Mouse (Mus musculus) cerebellum, postnatal 36 days (tissue): ENCODE measurements around the gene Fam161a.

Experiments
- DNase-seq, 2 experiments: peaks; one replicate each; pipeline ENCODE4 v3.0.0; 2021 to 2022; ENCODE audit warnings: mixed read lengths in 2 of 2

Fam161a gene

DNA sequence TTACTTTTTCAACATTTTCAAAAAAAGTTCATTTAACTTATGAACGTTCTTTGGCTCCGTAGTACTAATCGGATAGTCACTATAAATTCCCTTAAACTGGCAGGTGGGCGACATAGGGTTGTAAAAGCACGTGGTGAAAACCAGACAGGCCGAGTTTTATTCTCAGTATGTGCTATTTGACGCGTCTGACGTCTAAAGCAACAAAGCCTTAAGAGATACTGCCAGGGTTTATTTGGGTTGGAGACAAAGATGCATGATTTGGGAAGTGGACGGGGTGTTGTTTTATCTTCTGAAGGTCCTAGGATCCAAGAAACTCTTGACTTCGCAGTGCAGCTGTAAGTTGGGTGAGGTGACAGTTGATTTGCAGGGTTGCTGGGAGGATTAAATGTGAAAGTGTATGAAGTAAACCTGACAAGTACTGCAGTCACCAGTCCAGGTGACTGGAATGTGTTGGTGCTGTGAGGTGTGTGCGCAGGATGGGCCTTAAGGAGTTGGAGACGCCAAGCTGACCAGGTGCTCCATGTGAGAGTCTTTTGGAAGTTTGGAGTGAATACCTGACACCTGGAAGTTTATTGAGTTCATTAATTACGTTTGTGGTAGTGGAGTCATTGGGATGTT, 16.0 kb upstream of the Fam161a start:
- no peak for DNase-seq

GRCm38 (mm10) chr11:22994271-22994670, 13.1 kb upstream of the Fam161a start:
- no peak for DNase-seq

DNA sequence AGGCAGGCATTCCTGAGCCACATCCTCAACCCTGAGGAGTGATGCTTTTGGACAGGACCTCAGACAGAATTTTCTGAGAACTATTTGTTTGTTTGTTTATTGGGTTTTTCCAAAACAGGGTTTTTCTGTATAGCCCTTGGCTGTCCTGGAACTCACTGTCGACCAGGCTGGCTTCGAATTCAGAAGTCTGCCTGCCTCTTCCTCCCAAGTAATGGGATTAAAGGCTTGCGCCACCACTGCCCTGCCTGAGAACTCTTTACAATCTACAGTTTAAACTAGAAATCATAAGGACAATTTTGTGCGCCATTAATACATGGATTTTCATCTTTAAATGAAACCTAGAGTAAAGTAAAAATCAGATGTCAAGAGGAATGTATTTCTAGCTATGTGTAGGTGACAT, 11.9 kb upstream of the Fam161a start:
- DNase-seq, result no peak

GRCm38 (mm10) chr11:22998308-22998707, 9.0 kb upstream of the Fam161a start:
- DNase-seq, result no peak

DNA sequence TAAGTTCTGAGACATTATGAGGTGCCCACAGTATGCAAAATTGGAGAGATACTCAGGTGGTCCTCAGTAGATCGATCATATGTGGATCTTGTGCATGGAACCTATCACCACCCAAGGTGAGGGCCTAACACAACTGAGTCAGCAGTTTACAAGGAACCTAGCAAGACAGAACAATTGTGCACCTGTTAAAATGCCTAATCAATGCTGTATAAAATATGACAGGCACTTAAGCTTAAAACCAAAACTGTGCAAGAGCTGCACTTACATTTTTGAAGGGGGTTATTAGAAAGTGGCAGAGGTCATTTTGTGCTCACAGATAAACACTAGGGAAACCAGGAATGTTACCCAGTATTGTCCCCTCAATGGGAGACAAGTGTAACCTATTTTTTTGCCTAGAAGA, 2.1 kb upstream of the Fam161a start:
- DNase-seq, result no peak

DNA sequence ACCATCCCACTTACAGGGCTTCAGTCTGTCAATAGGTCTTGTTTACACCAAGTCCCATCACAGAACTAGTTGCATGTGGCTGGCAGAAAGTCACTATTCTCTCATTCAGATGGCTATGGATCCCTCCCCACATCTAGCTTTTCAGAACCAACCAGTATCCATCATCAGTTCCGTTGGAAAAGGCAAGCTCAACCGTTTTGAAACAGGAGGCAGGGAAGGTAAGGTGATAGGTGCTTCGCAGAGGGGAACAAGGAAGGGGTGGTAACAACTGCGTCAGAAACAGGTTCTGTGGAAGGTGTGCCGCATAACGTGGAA, 208 bp upstream of the Fam161a start:
- no peak for DNase-seq

- peak; percentile 82 for DNase-seq
Observed at GRCm38 (mm10) chr11:23008181-23008823, 971 bp downstream of the Fam161a start.

- no peak for DNase-seq
Observed at GRCm38 (mm10) chr11:23008824-23009200, 1.5 kb downstream of the Fam161a start.

- DNase-seq, result no peak
Observed at GRCm38 (mm10) chr11:23013096-23013495, 5.8 kb downstream of the Fam161a start.

DNA sequence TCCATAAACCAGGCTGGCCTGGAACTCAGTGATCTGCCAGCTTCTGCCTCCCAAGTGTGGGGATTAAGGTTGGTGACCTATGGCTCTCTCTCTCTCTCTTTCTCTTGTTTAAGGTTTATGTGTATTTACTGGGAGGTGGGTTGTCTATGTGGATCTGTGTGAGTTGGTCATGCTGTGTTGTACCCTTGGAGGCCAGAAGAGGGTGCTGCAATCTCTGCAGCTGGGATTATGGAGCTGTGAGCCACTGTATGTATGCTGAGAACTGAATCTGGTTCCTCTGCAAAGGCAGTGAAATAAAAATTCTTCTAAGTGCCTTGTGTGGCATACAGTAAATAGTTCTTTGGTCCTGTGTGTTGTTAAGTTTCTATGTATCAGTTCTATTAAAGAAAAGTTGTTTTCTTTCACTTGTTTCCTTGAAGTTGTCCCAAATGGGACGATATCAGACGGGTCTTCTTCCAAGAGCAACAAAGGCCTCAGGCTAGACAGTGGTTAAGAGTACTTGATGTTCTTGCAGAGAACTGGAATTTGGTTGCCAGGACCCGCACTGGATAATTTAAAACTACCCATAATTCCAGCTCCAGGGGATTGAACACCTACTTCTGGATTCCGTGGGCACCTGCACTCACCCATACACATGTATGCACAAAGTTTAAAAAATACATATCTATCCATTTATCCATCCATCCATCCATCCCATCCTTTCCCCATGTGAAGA, 6.4 kb downstream of the Fam161a start:
- no peak for DNase-seq

DNA sequence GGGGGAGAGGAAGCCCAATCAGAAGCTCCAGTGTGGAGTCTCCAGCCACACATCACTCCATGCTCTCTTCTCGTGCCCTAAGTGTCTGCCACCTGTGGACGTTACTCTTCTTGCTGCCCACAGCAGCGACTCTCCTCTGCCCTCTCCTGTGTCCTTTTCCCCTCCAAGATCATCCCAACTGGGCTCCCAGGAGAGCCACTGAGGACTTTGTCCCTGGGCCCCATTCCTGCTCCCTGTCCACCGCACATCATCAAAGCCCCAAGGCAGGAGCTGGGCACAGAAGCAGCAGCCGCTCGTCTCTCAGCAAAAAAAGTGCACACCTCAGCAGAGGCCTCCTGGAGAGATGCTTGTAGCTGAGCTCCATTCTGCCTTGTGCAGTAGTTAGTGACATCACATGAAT, 7.7 kb downstream of the Fam161a start:
- no peak for DNase-seq

DNA sequence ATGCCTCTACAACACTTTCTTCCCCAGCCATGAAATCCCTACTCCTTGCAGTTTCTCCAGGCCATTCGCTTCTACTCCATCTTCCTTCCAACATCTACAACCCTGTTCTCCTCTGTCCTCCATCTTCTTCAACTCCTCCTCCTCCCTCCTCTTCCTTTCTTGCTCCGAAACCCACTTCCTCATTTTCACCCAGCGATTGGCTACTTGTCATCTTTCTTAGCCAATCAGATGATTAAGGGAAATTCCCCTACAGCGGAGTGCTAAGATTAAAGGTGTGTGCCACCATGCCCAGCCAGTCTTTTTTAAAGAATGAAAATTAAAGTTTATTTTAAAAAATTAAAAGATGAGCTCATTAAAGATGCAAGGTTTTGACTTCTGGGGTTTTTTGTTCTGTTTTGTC, 10.6 kb downstream of the Fam161a start:
- DNase-seq, result no peak

- no peak for DNase-seq
Observed at GRCm38 (mm10) chr11:23020116-23020770, 12.9 kb downstream of the Fam161a start.

- DNase-seq, result no peak
Observed at GRCm38 (mm10) chr11:23020841-23021240, 13.5 kb downstream of the Fam161a start.

DNA sequence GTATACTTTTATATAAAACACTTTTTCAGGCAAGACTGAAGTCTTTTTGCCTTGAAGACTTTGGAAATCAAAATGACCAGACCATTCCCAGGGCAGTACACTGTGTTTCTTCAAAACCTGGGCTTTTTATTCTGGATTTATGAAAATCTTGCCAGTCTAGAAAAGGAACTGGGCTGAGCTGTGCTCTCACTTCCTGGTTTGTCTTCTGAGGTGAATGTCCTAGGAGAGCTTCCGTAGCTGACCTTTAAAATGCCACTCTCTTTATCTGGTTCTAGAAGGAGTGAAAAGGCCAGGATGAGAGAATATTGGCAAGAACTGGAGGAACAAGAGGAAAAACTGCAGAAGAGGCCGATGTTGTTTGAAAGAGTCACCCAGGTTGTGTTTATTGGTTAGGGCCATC, 15.8 kb downstream of the Fam161a start:
- DNase-seq, result no peak

- DNase-seq, result no peak
Observed at GRCm38 (mm10) chr11:23024169-23024568, 16.8 kb downstream of the Fam161a start.

GRCm38 (mm10) chr11:23028957-23029356, 21.6 kb downstream of the Fam161a start:
- DNase-seq, result no peak

- DNase-seq, result no peak
Observed at GRCm38 (mm10) chr11:23029399-23029798, 22.1 kb downstream of the Fam161a start.

GRCm38 (mm10) chr11:23047252-23047651, 39.9 kb downstream of the Fam161a start:
- no peak for DNase-seq

- no peak for DNase-seq
Observed at GRCm38 (mm10) chr11:23047663-23048582, 40.6 kb downstream of the Fam161a start.

- DNase-seq, result no peak
Observed at GRCm38 (mm10) chr11:23049642-23050041, 42.3 kb downstream of the Fam161a start.

DNA sequence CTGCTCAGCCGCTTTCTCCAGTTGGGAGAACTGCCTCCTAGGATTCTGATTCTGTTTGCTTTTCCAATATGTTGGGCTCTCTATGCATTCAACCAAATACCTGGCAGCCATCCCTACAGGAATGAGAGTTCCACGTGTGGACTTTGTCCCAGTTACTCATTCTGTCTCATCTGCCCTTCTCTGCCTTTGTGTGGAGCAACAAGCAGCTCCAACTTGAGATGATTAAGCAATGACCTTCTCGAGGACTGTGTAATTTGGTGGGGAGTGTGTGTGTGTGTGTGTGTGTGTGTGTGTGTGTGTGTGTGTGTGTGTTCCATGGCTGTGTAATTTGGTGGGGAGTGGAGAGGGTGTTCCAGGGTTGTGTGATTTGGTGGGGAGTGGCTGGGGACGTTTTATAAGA, 45.0 kb downstream of the Fam161a start:
- no peak for DNase-seq

DNA sequence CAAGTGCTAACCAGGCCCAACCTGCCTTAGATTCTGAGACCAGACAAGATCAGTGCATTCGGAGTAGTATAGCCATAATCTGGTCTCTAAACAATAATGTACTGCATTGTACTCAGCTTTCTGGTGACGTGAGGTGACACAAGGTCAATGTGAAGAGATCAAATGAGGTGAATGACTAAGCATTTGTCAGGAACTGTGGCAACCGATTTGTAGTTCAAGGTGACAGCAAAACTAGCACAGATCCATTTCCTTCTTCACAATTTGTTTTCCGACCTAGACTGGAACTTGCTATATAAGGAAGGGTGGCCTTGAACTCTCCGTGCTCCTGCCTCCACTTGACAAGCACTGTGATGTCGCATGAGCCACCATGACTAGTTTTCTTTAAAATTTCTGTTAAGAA, 55.8 kb downstream of the Fam161a start:
- no peak for DNase-seq
